Mouse (Mus musculus): ENCODE data around the gene Pex6. TPM values are rescaled to one million over a fixed set of nuclear protein-coding genes. Genes with fewer than 3 reads are reported as not detected.

Gene Pex6
- polyA plus RNA-seq, 1 experiment, result 28.8 TPM

DNA sequence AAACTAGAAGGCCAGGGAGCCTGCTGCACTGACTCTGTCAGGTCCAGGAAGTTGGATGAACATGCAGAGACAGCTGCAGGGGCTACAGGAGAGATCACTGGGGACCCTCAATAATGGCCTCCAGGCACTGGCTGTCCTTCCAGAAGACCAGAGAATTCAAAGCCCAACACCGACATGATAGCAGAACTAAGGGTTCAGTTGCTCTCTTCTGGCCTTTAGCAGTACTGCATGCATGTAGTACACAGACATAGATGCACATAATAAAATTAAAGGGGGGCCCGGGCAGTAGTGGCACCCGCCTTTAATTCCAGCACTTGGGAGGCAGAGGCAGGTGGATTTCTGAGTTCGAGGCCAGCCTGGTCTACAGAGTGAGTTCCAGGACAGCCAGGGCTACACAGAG is 59.8 kb downstream of the Pex6 start:
- WGBS, result 75% methylated on average over 4 of the region's 4 CpGs
- no peaks in the 10 kb centered on the region for H3K4me1 ChIP-seq (ENCODE audit: control insufficient read depth, insufficient read depth, low read length)
- H3K4me3 ChIP-seq (replicated peaks; ENCODE audit: control insufficient read depth, low read depth, low read length), result no peak overlapping the region
- TF ChIP-seq CTCF (IDR thresholded peaks at IDR 0.05; ENCODE audit: control insufficient read depth, insufficient read depth, low read length), result no peak
- TF ChIP-seq POLR2A (IDR thresholded peaks at IDR 0.05; ENCODE audit: borderline replicate concordance, control insufficient read depth, low read depth, low read length), result no peak
- H3K27ac ChIP-seq (ENCODE audit: control insufficient read depth, insufficient read depth, low read depth, low read length, poor library complexity), result no peak overlapping the region

DNA sequence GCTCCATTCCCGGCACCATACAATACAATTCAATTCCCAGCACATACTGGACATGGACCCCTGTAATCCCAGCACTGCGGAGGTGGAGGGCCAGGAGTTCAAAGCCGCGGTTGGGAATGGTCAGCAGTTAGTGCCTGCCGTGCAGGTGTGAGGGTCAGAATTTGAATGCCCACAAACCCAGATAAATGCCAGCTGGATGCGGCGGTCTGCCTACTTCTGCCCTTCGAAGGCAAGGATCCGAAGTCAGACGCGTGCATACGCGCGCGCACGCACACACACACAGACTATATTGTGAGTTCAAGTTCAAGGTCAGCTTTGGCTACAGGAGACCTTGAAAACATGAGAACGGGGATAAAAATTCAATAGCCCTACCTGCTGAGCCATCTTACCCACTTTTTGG is 60.4 kb downstream of the Pex6 start:
- H3K4me3 ChIP-seq (replicated peaks; ENCODE audit: control insufficient read depth, low read depth, low read length), result no peak overlapping the region
- TF ChIP-seq CTCF (IDR thresholded peaks at IDR 0.05; ENCODE audit: control insufficient read depth, insufficient read depth, low read length) (no peak), POLR2A (IDR thresholded peaks at IDR 0.05; ENCODE audit: borderline replicate concordance, control insufficient read depth, low read depth, low read length) (no peak)
- WGBS, result 74% methylated on average over 17 of the region's 17 CpGs
- no peak overlapping the region for H3K27ac ChIP-seq (ENCODE audit: control insufficient read depth, insufficient read depth, low read depth, low read length, poor library complexity)
- H3K4me1 ChIP-seq (ENCODE audit: control insufficient read depth, insufficient read depth, low read length), result no peaks in the 10 kb centered on the region

GRCm38 (mm10) chr17:46772038-46772403 is 60.8 kb downstream of the Pex6 start:
- TF ChIP-seq CTCF (IDR thresholded peaks at IDR 0.05; ENCODE audit: control insufficient read depth, insufficient read depth, low read length) (no peak), POLR2A (IDR thresholded peaks at IDR 0.05; ENCODE audit: borderline replicate concordance, control insufficient read depth, low read depth, low read length) (no peak)
- WGBS, result 4% methylated on average over 5 of the region's 5 CpGs

DNA sequence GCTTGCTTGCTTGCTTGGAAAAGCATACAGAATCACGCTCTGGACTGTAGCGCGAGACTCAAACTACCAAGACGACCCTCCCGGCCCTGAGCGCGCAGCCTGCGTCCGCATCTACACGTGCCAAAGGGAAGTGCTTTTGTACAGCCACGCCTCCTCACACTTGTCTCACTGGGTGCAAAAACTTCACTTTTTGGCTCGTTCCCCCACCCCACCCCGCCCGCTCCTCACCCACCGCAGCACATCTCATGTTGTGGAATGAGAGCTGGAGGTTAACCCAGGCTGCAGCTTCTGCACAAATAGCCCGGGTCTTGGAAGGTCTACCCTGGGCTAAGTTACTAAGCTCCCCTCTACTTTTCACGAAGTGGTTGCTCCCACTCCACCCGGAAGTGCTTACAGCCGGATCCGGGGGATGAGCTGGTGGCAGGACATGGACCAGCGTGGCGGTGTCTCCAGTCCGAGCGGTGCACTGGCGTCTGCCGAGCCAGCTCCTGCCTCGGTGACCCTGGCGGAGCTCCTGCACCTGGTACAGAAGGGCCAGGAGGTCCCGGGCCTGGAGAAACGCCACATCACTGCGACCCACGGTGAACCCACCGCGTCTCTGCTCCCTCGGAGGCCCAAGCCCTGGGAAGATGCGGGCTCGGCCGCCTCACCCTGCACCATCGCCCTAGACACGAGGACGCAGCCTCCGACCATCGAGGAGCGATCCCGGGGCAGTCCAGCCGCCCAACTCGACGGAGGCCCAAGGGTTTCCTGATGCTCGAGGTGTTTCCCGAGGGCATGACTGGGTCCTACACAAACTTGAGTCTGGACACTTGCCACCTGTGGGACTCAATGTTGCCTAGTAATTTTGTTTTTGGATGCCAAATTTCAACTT is 61.4 kb downstream of the Pex6 start, which contains the start of gene 2310039H08Rik:
Gene 2310039H08Rik, plus strand, starts transcription at position 232 of the 874 bp plus-strand sequence.
- TF ChIP-seq CTCF (IDR thresholded peaks at IDR 0.05; ENCODE audit: control insufficient read depth, insufficient read depth, low read length) (no peak), POLR2A (IDR thresholded peaks at IDR 0.05; ENCODE audit: borderline replicate concordance, control insufficient read depth, low read depth, low read length) (peak; percentile 70; the same call in 1 of the 2 replicates)
- under 1% methylated on average over 50 of the region's 50 CpGs for WGBS
- Histone ChIP-seq H3K4me3 (replicated peaks; ENCODE audit: control insufficient read depth, low read depth, low read length) (peak within 1 kb of the TSS; percentile 93), H3K4me1 (ENCODE audit: control insufficient read depth, insufficient read depth, low read length) (no peaks in the 10 kb centered on the region), H3K27ac (ENCODE audit: control insufficient read depth, insufficient read depth, low read depth, low read length, poor library complexity) (peak within 1 kb of the TSS; percentile 61)

More at GRCm38 (mm10) chr17:46772038-46772403, 60.8 kb downstream of the Pex6 start:
- H3K4me3 ChIP-seq (replicated peaks; ENCODE audit: control insufficient read depth, low read depth, low read length), result peak overlapping the region; percentile 93
- H3K27ac ChIP-seq (ENCODE audit: control insufficient read depth, insufficient read depth, low read depth, low read length, poor library complexity), result no peak overlapping the region
- H3K4me1 ChIP-seq (ENCODE audit: control insufficient read depth, insufficient read depth, low read length), result no peaks in the 10 kb centered on the region

GRCm38 (mm10) chr17:46773278-46774130 is 62.2 kb downstream of the Pex6 start:
- WGBS, result 8% methylated on average over 20 of the region's 20 CpGs
- H3K4me1 ChIP-seq (ENCODE audit: control insufficient read depth, insufficient read depth, low read length), result no peaks in the 10 kb centered on the region
- H3K27ac ChIP-seq (ENCODE audit: control insufficient read depth, insufficient read depth, low read depth, low read length, poor library complexity), result peak overlapping the region; percentile 61; the same call in 1 of the 2 replicates
- peak overlapping the region; percentile 93 for H3K4me3 ChIP-seq (replicated peaks; ENCODE audit: control insufficient read depth, low read depth, low read length)
- TF ChIP-seq CTCF (IDR thresholded peaks at IDR 0.05; ENCODE audit: control insufficient read depth, insufficient read depth, low read length), result no peak
- no peak for TF ChIP-seq POLR2A (IDR thresholded peaks at IDR 0.05; ENCODE audit: borderline replicate concordance, control insufficient read depth, low read depth, low read length)

- Histone ChIP-seq H3K4me3 (replicated peaks; ENCODE audit: control insufficient read depth, low read depth, low read length) (no peak overlapping the region), H3K4me1 (ENCODE audit: control insufficient read depth, insufficient read depth, low read length) (no peaks in the 10 kb centered on the region), H3K27ac (ENCODE audit: control insufficient read depth, insufficient read depth, low read depth, low read length, poor library complexity) (no peak overlapping the region)
- TF ChIP-seq CTCF (IDR thresholded peaks at IDR 0.05; ENCODE audit: control insufficient read depth, insufficient read depth, low read length), result no peak
- TF ChIP-seq POLR2A (IDR thresholded peaks at IDR 0.05; ENCODE audit: borderline replicate concordance, control insufficient read depth, low read depth, low read length), result no peak
- WGBS, result 56% methylated on average over 2 of the region's 2 CpGs
Observed at GRCm38 (mm10) chr17:46774131-46774472, 62.8 kb downstream of the Pex6 start.

- WGBS, result 91% methylated on average over 9 of the region's 9 CpGs
- H3K4me3 ChIP-seq (replicated peaks; ENCODE audit: control insufficient read depth, low read depth, low read length), result no peak overlapping the region
Observed at GRCm38 (mm10) chr17:46775070-46775469, 63.8 kb downstream of the Pex6 start.

More at GRCm38 (mm10) chr17:46775070-46775469, 63.8 kb downstream of the Pex6 start:
- TF ChIP-seq POLR2A (IDR thresholded peaks at IDR 0.05; ENCODE audit: borderline replicate concordance, control insufficient read depth, low read depth, low read length) (no peak), CTCF (IDR thresholded peaks at IDR 0.05; ENCODE audit: control insufficient read depth, insufficient read depth, low read length) (no peak)
- no peak overlapping the region for H3K27ac ChIP-seq (ENCODE audit: control insufficient read depth, insufficient read depth, low read depth, low read length, poor library complexity)
- no peaks in the 10 kb centered on the region for H3K4me1 ChIP-seq (ENCODE audit: control insufficient read depth, insufficient read depth, low read length)

Other genes starting within 250 kb of the Pex6 start
- gene Ttbk1, start 223.8 kb upstream of the Pex6 start, polyA plus RNA-seq (2011; ENCODE audit: insufficient read depth, insufficient read length, low replicate concordance, missing spikeins), result 0.27 and 1.2 TPM in 2 replicates
- 11.5 and 16.2 TPM in 2 replicates for gene Dnph1, start 214.8 kb upstream of the Pex6 start, polyA plus RNA-seq (2011; ENCODE audit: insufficient read depth, insufficient read length, low replicate concordance, missing spikeins)
- 11.1 and 14.9 TPM in 2 replicates for gene Cul9, start 165.1 kb upstream of the Pex6 start, polyA plus RNA-seq (2011; ENCODE audit: insufficient read depth, insufficient read length, low replicate concordance, missing spikeins)
- 14.6 and 17.4 TPM in 2 replicates for gene Srf, start 155.3 kb upstream of the Pex6 start, polyA plus RNA-seq (2011; ENCODE audit: insufficient read depth, insufficient read length, low replicate concordance, missing spikeins)
- 0.68 and 3.9 TPM in 2 replicates for gene Ptk7, start 82.0 kb upstream of the Pex6 start, polyA plus RNA-seq (2011; ENCODE audit: insufficient read depth, insufficient read length, low replicate concordance, missing spikeins)
- 6.6 and 11.9 TPM in 2 replicates for gene Klc4, start 65.4 kb upstream of the Pex6 start, polyA plus RNA-seq (2011; ENCODE audit: insufficient read depth, insufficient read length, low replicate concordance, missing spikeins)
- 49.3 and 50.2 TPM in 2 replicates for gene Mrpl2, start 65.2 kb upstream of the Pex6 start, polyA plus RNA-seq (2011; ENCODE audit: insufficient read depth, insufficient read length, low replicate concordance, missing spikeins)
- gene Cul7, start 61.1 kb upstream of the Pex6 start, polyA plus RNA-seq (2011; ENCODE audit: insufficient read depth, insufficient read length, low replicate concordance, missing spikeins), result 9.1 and 12.5 TPM in 2 replicates
- 10.3 and 23.3 TPM in 2 replicates for gene Rrp36, start 37.1 kb upstream of the Pex6 start, polyA plus RNA-seq (2011; ENCODE audit: insufficient read depth, insufficient read length, low replicate concordance, missing spikeins)
- 31.5 and 53.0 TPM in 2 replicates for gene Mea1, start 32.7 kb upstream of the Pex6 start, polyA plus RNA-seq (2011; ENCODE audit: insufficient read depth, insufficient read length, low replicate concordance, missing spikeins)
- 37.6 and 41.7 TPM in 2 replicates for gene Klhdc3, start 30.5 kb upstream of the Pex6 start, polyA plus RNA-seq (2011; ENCODE audit: insufficient read depth, insufficient read length, low replicate concordance, missing spikeins)
- 23.7 and 47.1 TPM in 2 replicates for gene Ppp2r5d, start 6.4 kb upstream of the Pex6 start, polyA plus RNA-seq (2011; ENCODE audit: insufficient read depth, insufficient read length, low replicate concordance, missing spikeins)
- 2.9 and 3.0 TPM in 2 replicates for gene Gnmt, start 17.7 kb downstream of the Pex6 start, polyA plus RNA-seq (2011; ENCODE audit: insufficient read depth, insufficient read length, low replicate concordance, missing spikeins)
- 25.4 and 46.3 TPM in 2 replicates for gene Cnpy3, start 40.8 kb downstream of the Pex6 start, polyA plus RNA-seq (2011; ENCODE audit: insufficient read depth, insufficient read length, low replicate concordance, missing spikeins)
- gene Ptcra, start 52.2 kb downstream of the Pex6 start, polyA plus RNA-seq (2011; ENCODE audit: insufficient read depth, insufficient read length, low replicate concordance, missing spikeins), result 2.0 TPM in 1 of 2 replicates, not detected in the other
- gene 2310039H08Rik, start 61.2 kb downstream of the Pex6 start, polyA plus RNA-seq (2011; ENCODE audit: insufficient read depth, insufficient read length, low replicate concordance, missing spikeins), result 18.3 and 18.7 TPM in 2 replicates
- gene Rpl7l1, start 71.2 kb downstream of the Pex6 start, polyA plus RNA-seq (2011; ENCODE audit: insufficient read depth, insufficient read length, low replicate concordance, missing spikeins), result 26.9 and 45.0 TPM in 2 replicates
- gene Bicral, start 147.0 kb downstream of the Pex6 start, polyA plus RNA-seq (2011; ENCODE audit: insufficient read depth, insufficient read length, low replicate concordance, missing spikeins), result 3.7 and 16.0 TPM in 2 replicates
- 11.8 and 24.5 TPM in 2 replicates for gene Tbcc, start 179.2 kb downstream of the Pex6 start, polyA plus RNA-seq (2011; ENCODE audit: insufficient read depth, insufficient read length, low replicate concordance, missing spikeins)
- gene Prph2, start 199.0 kb downstream of the Pex6 start, polyA plus RNA-seq (2011; ENCODE audit: insufficient read depth, insufficient read length, low replicate concordance, missing spikeins), result not detected in 2 replicates

Data from bone marrow, adult 2 months (tissue).